Mouse (Mus musculus) cerebellum, adult (tissue): ENCODE measurements around the gene Sema4a.

Experiments
- ATAC-seq: cut with Nextera tagmentation; 2 replicates; pipeline ENCODE4 v1.9.2; 2017; ENCODE audit warnings: mild to moderate bottlenecking, moderate library complexity, mixed read lengths; ENCODE audit not compliant: insufficient number of reproducible peaks, low FRiP score, low TSS enrichment

The Sema4a gene

DNA sequence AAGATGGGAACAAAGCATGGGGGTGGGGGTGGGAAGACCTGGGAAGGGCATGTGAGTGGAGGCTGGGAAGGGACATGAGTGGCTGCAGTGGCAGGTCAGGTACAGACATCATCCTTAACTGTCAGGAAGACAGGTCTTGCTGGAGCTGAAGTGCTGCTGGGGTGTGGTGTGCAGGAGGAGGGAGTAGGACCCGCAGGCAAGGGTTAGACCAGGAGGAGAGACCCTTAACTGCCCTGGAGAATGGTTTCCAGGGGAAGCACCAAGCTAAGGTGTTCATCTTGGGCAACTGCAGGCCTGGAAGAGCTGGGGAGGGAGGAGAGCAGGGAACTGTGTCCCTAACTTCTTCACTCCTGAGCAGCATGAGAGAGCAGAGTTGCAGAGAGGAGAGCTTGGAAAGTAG lies 26.4 kb upstream of the Sema4a start:
- no peak for ATAC-seq

DNA sequence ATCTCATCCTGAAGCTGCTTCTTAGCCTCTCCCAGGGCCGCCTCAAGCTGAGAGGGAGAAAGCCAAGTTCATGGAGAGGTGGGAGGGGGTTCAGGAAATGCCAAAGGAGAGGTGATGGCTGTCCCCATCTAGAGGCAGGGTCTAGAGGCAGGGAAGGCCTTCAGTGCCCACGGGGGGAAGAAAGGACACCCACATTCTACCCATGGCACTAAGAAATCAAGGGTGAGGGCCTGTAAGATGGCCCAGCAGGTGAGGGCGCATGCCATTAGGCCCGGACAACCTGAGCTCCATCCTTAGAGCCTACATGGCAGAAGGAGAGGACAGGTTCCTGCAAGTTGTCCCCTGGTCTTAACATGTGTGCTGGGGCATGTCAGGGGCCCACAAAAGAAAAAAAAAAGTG lies 25.9 kb upstream of the Sema4a start:
- no peak for ATAC-seq

DNA sequence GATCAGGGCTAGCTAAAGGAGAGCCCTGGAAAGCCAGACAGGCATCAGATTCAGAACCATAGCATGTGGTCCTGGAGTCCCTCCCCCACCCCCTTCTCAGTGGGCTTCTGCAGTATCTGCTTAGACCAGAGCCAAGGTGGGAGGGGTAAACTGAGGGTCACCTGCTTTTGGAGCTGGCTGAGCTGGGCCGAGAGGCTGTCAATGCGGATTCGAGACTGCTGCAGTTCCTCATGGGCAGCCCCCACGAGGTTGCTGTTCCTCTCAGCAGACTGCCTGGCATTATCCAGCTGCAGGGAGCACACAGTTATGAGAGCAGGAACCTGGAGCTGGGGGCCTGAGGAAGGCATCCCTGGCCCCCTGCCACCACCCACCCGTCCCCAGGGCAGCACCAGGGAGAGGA lies 25.1 kb upstream of the Sema4a start:
- ATAC-seq, result no peak

DNA sequence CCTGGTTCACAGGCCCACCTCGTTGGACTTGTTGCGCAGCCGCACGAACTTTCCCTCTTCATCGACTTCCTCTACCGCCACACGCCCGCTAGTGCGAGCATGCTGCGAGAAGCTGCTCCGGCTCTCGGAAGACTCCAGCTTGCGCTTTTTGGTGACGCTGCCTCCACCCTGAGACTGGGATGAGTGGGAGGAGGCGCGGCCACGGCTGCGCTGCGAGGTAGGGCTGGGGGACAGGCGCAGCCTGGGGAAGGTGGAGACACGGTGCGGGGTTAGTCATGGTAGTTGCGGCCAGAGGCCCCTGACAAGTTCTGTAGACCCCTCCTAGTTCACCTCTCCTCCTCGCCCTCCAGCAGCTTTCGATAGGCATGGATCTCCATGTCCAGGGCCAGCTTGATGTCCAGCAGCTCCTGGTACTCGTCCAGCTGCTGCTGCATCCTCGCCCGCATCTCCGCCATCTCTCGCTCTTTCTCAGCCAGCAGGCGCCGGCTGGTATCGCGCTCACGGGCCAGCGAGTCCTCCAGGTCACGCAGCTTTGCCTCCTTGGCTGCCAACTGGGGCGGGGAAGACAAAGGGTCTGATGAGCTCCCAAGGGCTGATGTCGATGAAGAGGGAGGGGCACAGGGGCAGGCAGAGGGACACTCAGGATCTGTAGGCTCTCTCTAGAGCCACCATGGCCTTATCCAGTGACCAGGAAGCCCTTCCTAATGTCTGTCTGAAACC lies 23.8 kb upstream of the Sema4a start:
- no peak for ATAC-seq

DNA sequence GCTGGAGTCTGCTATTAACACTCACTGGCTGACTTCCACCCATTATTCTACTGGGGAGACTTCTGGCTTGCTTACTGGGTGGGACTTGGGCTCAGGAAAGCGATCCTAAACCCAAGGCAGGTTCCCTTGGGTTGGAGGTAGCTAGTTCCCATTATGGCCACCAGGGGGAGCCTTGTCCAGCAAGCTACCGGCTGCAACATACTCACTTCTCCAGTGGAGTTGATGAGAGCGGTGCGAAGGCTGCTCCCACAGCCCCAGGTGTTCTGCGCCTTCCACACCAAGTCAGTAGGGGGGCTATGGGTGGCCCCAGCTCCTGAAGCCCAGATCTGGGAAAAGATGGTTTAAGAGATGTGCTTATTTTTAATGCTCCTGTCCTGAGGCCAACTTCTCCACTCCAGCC lies 22.6 kb upstream of the Sema4a start:
- peak; percentile 41; the same call in 1 of the 2 replicates for ATAC-seq

DNA sequence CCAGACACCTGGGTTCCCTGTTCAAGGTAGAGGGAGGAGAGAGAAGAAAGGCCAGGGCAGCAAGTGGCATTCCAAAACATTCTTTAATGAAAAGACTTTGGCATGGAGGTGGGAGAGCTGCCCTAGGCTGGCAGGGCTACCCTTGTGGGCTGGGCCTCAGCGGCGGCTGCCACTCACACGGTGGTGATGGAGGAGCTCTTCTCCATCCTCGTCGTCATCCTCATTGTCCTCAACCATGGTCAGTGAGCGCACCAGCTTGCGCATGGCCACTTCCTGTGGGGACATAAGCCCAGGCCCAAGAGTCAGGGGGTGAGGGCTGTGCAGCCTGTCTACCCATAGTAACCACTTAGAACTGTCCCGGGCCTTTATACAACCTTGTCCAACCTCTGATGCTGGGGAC lies 22.2 kb upstream of the Sema4a start:
- ATAC-seq, result no peak

DNA sequence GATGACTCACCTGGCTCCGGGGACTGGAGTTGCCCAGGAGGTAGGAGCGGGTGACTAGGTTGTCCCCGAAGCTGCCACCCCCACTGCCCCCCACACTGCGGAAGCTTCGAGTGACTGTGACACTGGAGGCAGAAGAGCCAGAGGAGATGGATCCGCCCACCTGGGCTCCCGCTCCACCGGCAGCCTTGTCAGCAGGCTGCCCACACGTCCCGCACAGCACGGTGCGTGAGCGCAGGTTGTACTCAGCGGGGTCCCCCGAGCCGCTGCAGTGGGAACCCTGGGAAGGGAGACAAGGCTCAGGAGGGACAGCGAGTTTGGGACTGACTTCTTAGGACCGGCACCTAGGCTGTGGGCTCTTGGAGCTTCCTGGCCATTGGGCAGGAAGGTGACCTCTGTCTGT lies 21.4 kb upstream of the Sema4a start:
- no peak for ATAC-seq

DNA sequence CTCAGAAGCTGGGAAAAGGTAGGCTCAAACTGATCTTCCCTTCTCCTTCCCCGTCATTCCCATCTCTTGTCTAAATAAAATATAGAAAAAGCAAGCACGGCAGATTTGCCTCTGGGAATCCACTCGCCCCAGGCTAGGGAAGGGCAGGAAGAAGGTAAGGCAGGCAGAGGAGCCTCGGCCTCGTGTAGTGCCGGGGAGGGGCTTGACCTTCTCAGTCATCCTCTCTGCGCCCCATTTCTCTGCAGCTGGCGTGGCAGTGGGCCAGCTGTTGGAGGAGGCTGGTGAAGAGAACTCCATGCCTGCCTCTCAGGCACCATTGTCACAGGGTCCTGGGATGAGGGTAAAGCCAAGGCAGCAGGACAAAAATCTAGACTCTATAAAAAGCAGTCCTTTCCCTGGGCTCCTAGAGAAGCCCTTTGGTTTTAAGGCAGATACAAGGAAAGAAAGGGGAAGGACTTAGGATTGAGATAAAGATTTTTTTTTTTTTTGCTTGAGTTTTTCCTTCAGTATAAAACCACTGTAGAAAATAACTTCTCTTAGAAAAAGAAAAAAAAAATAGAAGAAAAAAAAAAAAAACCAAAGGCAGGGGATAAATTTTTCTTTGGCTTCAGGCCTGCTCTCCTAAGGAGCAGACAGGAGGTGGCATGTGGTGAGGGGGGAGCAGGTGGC lies 20.5 kb upstream of the Sema4a start:
- no peak for ATAC-seq

DNA sequence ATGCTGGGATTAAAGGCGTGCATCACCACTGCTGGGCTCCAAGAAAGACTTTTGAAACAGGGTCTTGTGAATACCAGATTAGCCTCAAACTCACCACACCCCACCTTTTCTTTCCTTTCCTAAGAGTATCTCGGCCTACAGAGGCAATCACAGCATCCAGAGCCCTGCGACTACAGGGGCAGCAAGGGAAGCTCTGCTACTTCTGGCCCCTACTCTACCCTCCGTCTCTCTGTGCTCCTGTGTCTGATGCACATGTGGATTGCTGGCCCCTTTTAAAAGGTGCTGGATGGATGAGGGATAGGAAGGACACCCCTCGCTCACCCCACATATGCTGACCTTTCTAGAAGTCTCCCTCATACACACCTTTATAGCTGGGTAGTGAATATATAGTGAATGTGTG lies 19.7 kb upstream of the Sema4a start:
- no peak for ATAC-seq

DNA sequence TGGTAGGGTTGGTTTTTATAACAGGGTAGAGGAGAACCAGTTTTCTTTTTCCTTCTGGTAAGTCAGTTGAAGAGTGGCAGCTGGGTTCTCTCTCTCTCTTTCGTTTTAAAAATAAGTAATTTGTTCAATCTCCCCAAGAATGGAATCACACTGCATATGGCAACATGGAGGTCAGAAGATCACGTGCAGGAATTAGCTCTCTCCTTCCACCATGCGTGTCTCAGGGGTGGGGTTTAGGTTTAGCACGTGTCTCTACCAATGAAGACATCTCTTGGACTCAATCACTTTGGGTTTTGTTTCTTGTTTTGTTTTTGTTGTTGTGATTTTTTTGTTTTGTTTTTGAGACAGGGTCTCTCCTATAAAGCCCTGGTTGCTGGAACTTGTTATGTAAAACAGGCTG lies 18.8 kb upstream of the Sema4a start:
- no peak for ATAC-seq

DNA sequence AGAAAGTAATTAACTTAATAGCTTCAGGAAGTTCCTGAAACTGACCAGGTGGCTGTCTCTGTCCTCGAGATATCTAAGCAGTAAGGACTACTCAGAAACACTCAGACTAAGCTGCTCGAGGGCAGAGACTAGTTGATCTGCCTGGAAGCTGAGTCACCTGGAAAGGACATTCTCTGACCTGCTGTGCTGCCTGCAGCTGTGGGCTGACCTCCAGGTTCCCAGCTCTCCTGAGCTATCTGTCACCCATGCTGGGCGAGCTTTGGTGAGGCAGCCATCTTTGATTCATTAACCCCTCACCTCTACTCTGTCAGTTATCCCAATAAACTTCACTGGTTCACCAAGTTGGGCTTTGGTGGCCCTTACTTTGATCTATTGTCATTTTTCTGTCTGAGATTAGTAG lies 18.2 kb upstream of the Sema4a start:
- no peak for ATAC-seq

DNA sequence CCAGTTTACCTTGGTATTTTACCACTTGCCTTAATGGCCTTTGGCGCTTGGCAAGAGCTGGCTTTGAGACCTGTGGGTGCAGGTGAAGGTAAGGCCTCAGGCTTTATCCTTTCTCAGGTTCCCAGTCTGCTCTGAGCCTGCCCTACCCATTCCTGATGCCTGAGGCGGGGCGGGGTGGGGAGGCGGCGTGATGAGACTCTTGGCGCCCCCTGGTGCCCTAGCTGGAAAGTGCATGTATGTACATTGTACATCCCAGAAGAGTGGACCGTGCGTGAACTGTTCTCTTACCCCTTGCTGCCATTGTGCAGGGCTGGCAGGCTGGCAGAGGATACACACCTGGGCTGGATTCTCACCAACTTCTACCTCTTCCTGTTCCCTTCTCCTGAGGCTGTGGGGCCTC lies 16.8 kb upstream of the Sema4a start:
- peak; percentile 76 for ATAC-seq

DNA sequence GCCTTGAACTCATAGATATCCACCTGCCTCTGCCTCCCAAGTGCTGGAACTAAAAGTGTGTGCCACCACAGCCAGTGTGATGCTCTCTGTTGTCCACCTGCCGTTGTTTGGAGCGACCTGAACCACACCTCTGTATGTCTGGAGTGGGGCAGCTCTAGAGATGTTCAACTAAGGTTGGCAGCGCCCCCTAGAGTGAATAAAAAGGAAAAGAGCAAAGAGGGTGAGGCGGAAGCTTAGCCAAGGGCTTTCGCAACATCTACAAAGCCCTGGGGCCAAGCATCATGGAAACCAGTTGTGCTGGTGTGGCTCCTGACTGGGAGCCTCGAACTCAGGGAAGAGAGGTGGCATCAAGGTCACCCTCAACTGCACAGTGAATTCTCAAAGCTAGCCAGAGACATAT lies 15.4 kb upstream of the Sema4a start:
- ATAC-seq, result no peak

DNA sequence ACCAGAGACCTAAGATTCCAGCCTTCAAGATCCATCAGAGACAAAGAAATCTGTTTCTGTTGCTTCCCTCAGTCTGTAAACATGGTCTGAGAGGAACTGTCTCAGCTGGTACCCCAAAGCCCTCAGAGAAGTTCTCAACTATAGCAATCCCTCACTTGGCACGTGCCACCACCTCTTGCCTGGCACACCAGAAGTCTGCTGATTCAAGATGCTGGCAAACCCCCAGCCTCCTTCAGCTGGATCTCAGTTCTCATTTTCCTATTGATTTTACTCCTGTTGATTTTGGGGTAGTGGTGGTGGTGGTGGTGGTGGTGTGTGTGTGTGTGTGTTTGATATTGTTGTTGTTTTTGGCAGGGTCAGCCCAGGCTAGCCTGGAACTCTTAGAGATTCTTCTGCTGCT lies 12.6 kb upstream of the Sema4a start:
- ATAC-seq, result no peak

DNA sequence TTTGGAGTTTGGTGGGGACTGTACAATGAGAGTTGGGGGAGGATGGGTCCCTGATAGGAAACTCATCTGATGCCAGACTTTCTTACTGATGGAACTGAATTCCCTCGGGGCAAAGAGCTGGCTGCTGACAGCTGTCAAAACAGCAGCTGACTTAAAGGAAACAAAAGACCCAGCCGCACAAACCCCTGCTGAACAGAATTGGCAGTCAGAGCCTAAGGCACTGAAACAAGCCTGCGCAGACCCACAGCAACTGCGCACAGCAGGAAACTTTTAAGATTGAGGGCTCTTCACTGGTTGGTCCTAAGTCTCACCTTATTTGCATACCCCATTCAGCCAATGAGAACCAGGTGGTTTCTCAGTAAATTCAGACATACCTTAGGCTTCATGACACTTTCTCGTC lies 12.0 kb upstream of the Sema4a start:
- ATAC-seq, result no peak

DNA sequence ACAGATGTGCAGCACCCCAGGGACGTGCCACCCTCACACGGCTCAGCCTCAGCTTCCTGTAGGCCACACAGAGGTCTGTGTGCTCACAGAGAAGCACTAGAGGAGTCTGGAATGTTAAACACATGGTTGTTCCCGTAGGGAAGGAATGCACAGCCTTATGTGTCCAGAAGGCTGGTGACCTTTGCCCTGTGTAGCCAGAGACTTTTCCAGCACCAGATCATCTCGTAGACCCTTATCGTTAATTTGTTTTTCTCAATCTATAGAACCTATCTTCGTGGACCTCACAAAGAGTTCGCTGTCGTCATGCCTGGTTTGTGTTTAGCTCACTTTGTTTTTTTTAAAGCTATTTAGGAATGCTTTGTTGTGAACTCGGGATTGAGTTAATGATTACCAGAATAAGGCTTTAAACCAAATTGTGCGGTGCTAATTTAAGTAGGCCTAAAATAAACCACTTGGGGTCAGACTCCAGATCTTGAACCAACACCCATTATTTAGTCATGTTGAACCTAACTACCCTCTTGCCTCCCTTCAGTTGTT lies 10.0 kb upstream of the Sema4a start:
- ATAC-seq, result no peak

DNA sequence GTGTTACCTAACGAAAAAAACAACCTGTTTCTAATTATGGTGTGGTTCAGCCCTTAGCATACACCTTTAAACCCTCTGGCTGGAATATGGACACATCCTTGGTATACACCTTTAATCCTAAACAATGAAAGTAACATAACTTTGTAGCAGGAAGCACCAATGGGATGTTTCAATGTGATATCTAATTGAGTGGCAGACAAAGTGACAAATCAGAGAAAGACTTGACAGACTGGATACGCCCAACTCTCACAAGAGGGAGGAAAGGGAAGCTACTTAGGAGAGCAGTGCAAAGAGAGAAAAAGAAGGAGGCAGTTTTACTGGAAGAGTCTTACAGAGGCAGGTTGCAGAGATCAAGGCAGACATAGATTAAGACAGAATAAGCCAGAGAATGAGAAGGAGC lies 8.5 kb upstream of the Sema4a start:
- no peak for ATAC-seq

DNA sequence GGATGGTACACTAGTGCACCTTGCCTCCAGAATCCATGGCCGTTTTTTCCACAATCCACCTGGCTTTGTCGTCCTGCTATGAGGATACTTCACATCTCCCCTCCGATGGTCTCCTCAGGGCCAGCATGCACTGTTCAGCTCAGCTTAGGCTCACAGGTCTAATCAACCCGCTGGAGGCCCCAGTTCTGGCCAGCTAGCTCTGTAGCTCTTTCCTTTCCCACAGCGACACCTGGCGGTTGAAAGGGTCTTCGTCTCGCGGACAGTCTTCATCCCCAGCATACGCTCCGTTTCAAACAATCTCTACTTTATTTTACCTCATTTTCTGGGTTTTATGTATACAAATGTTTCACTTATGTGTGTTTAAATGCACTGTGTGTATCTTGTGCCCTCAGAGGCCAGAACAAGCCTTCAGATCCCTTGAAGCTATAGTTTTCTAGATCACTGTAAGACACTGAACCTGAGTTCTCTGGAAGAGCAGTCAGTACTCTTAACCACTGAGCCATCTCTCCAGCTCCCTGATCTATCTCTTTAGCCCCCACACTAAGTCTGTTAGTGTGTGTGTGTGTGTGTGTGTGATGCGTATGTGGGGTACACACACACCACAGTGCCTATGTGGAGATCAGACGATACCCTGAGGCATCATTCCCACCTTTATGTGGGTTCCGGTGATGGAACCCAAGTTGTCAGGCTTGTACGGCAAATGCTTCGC lies 6.3 kb upstream of the Sema4a start:
- peak; percentile 80; the same call in 1 of the 2 replicates for ATAC-seq

DNA sequence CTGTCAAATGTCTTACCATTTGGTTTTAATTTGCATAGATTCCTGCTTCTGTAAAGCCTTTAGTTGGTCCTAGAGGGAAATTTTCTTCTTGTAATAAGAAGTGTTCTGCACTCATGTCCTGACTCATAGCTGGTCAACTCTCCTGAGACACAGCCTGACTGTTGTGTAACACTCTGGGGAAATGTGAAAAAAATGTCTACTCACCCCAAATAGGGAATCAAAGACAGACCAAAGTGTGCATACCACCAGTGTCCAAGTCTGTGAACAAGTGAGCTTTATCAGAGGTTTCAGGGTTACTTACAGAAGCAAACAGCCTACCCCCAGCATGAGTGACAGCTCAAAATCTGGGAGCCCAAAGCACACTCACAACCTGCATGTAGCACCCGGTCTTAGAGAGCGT lies 4.1 kb upstream of the Sema4a start:
- ATAC-seq, result no peak

DNA sequence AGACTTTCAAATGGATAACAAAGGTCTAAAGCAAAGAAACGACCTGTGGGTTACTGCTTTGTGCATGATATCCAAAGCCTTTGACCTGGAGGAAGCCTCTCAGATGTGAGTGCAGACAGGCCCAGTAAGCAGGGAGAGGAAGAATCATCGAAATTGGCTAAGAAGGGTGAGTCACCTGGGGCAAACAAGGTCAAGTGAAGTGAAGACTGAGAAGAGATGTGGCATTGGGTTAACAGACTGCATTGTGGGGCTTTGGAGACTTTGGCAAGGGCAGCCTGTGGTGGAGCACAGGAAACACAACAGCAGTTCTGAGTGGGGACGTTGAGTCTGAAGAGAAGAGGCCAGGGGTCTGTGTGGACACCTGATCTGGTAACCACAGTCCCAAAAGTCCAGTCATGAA lies 3.4 kb upstream of the Sema4a start:
- ATAC-seq, result no peak

DNA sequence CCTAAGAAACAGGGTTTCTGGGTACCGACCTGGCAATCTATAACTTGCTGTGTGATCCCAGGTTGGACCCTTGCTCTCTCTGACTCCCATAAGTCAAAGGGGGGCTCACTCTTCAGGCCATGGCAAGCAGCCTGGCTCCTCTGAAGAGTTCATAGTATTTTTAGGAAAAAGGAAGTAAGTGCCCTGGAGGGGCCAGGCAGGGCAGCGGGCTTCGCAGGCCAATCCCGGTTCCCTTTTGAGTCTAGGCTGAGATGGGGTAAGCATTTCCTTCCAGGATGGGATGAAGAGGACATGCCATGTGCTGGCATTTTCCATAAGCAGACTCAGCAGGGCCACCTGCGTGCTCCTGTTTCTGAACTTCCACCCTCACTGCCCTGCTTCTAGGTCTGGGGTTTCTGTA lies 953 bp downstream of the Sema4a start:
- no peak for ATAC-seq
